Mouse (Mus musculus) hindbrain, embryonic 12.5 days (tissue): ENCODE measurements around the gene Gm49711. TPM values are rescaled to one million over a fixed set of nuclear protein-coding genes. Genes with fewer than 3 reads are reported as not detected.

Source experiments
- ATAC-seq: fragments of 200-750 bp; cut with Nextera tagmentation; 2 replicates; pipeline ENCODE4 v1.8.0; 2017; ENCODE audit warnings: moderate TSS enrichment; ENCODE audit not compliant: low FRiP score
- H3K27ac ChIP-seq: fragments of 300-500 bp; sonication (generic); 2 replicates; pipeline ENCODE4 v1.5.1; 2016; ENCODE audit warnings: mild to moderate bottlenecking
- H3K27me3 ChIP-seq: fragments of 300-500 bp; sonication (generic); 2 replicates; pipeline ENCODE4 v1.6.1; 2016; ENCODE audit warnings: mild to moderate bottlenecking
- H3K36me3 ChIP-seq: fragments of 300-500 bp; sonication (generic); 2 replicates; pipeline ENCODE4 v1.6.1; 2016; ENCODE audit warnings: mild to moderate bottlenecking
- H3K4me1 ChIP-seq: fragments of 300-500 bp; sonication (generic); 2 replicates; pipeline ENCODE4 v1.6.1; 2016
- H3K4me2 ChIP-seq: fragments of 300-500 bp; sonication (generic); replicated peaks from 2 replicates; pipeline ENCODE4 v1.6.1; 2016; ENCODE audit warnings: mild to moderate bottlenecking
- H3K4me3 ChIP-seq: fragments of 300-500 bp; sonication (generic); 2 replicates; pipeline ENCODE4 v1.5.1; 2016; ENCODE audit warnings: mild to moderate bottlenecking
- H3K9ac ChIP-seq: fragments of 300-500 bp; sonication (generic); 2 replicates; pipeline ENCODE4 v1.6.1; 2016; ENCODE audit warnings: mild to moderate bottlenecking, moderate library complexity
- H3K9me3 ChIP-seq: fragments of 300-500 bp; sonication (generic); replicated peaks from 2 replicates; pipeline ENCODE4 v1.6.1; 2016; ENCODE audit warnings: mild to moderate bottlenecking
- WGBS: fragments of 180-500 bp; shearing (Covaris S2); methylation state at CpG from one replicate; pipeline ENCODE4 v1.1.7; 2016; 5-methylcytosine and 5-hydroxymethylcytosine counted together
- polyA plus RNA-seq: library from polyadenylated mRNA; unstranded; fragments of >200 nt; fragmentation: Nextera tagmentation; extraction: Ambion mirVana; gene quantifications from 2 replicates; pipeline ENCODE4 v1.2.1, GENCODE M21; 2016

Gene Gm49711
- polyA plus RNA-seq, 1 experiment from 2014 or later = 0.26 TPM

- no peak for ATAC-seq
- H3K4me1 ChIP-seq = peaks cover 17% of the 10 kb centered on the region
- WGBS = 41% methylated on average over 6 of the region's 6 CpGs
- H3K4me3 ChIP-seq = peak overlapping the region; percentile 44
- peak overlapping the region; percentile 61 for H3K9ac ChIP-seq
- H3K4me2 ChIP-seq = peak overlapping the region; percentile 89
- H3K9me3 ChIP-seq = no peaks in the 10 kb centered on the region
- H3K36me3 ChIP-seq = no peaks in the 10 kb centered on the region
- 0 out of 2 replicates have a peak overlapping the region, but pooled peaks have one; percentile 73 for H3K27ac ChIP-seq
- no peaks in the 10 kb centered on the region for H3K27me3 ChIP-seq
Observed at GRCm38 (mm10) chr16:92159114-92159513, 101.0 kb downstream of the Gm49711 start.

- Histone ChIP-seq H3K4me2 (no peak overlapping the region), H3K9me3 (no peaks in the 10 kb centered on the region), H3K27ac (no peak overlapping the region), H3K36me3 (no peaks in the 10 kb centered on the region), H3K27me3 (no peaks in the 10 kb centered on the region), H3K4me3 (no peak overlapping the region), H3K9ac (no peak overlapping the region), H3K4me1 (peaks cover 17% of the 10 kb centered on the region)
- WGBS = 24% methylated on average over 4 of the region's 4 CpGs
- no peak for ATAC-seq
Observed at GRCm38 (mm10) chr16:92162289-92162688, 104.2 kb downstream of the Gm49711 start.

- Histone ChIP-seq H3K4me3 (no peak overlapping the region), H3K9ac (no peak overlapping the region), H3K27ac (no peak overlapping the region), H3K4me2 (no peak overlapping the region), H3K27me3 (no peaks in the 10 kb centered on the region), H3K9me3 (peaks cover 6% of the 10 kb centered on the region), H3K36me3 (no peaks in the 10 kb centered on the region), H3K4me1 (peaks cover 7% of the 10 kb centered on the region)
- ATAC-seq = no peak
- WGBS = 70% methylated on average over 4 of the region's 4 CpGs
Observed at GRCm38 (mm10) chr16:92163545-92163944, 105.4 kb downstream of the Gm49711 start.

- Histone ChIP-seq H3K4me3 (no peak overlapping the region), H3K4me2 (no peak overlapping the region), H3K36me3 (no peaks in the 10 kb centered on the region), H3K27ac (no peak overlapping the region), H3K9ac (no peak overlapping the region), H3K27me3 (no peaks in the 10 kb centered on the region), H3K9me3 (no peaks in the 10 kb centered on the region), H3K4me1 (no peaks in the 10 kb centered on the region)
- WGBS = 70% methylated on average over 1 of the region's 1 CpGs
- no peak for ATAC-seq
Observed at GRCm38 (mm10) chr16:92176052-92176451, 117.9 kb downstream of the Gm49711 start.

- WGBS = 95% methylated on average over 1 of the region's 1 CpGs
- no peaks in the 10 kb centered on the region for H3K36me3 ChIP-seq
- no peaks in the 10 kb centered on the region for H3K9me3 ChIP-seq
- H3K9ac ChIP-seq = no peak overlapping the region
- H3K4me1 ChIP-seq = no peaks in the 10 kb centered on the region
- no peak for ATAC-seq
- H3K27ac ChIP-seq = no peak overlapping the region
- H3K4me2 ChIP-seq = no peak overlapping the region
- H3K4me3 ChIP-seq = no peak overlapping the region
- no peaks in the 10 kb centered on the region for H3K27me3 ChIP-seq
Observed at GRCm38 (mm10) chr16:92177718-92178117, 119.6 kb downstream of the Gm49711 start.

GRCm38 (mm10) chr16:92179306-92179705 lies 121.2 kb downstream of the Gm49711 start:
- H3K27me3 ChIP-seq = no peaks in the 10 kb centered on the region
- H3K36me3 ChIP-seq = no peaks in the 10 kb centered on the region
- no peak overlapping the region for H3K4me3 ChIP-seq
- WGBS = 66% methylated on average over 8 of the region's 8 CpGs
- no peak overlapping the region for H3K9ac ChIP-seq
- H3K27ac ChIP-seq = no peak overlapping the region
- H3K9me3 ChIP-seq = no peaks in the 10 kb centered on the region
- H3K4me2 ChIP-seq = no peak overlapping the region
- no peak for ATAC-seq
- no peaks in the 10 kb centered on the region for H3K4me1 ChIP-seq

- Histone ChIP-seq H3K9me3 (no peaks in the 10 kb centered on the region), H3K4me3 (no peak overlapping the region), H3K9ac (no peak overlapping the region), H3K4me1 (no peaks in the 10 kb centered on the region), H3K27ac (no peak overlapping the region), H3K27me3 (no peaks in the 10 kb centered on the region), H3K4me2 (no peak overlapping the region), H3K36me3 (no peaks in the 10 kb centered on the region)
- ATAC-seq = no peak
- 51% methylated on average over 4 of the region's 4 CpGs for WGBS
Observed at GRCm38 (mm10) chr16:92183477-92183876, 125.4 kb downstream of the Gm49711 start.

- Histone ChIP-seq H3K4me1 (no peaks in the 10 kb centered on the region), H3K27ac (no peak overlapping the region), H3K27me3 (no peaks in the 10 kb centered on the region), H3K9ac (no peak overlapping the region), H3K4me2 (no peak overlapping the region), H3K36me3 (no peaks in the 10 kb centered on the region), H3K9me3 (peaks cover 7% of the 10 kb centered on the region; the same call in 1 of the 2 replicates), H3K4me3 (no peak overlapping the region)
- ATAC-seq = no peak
Observed at GRCm38 (mm10) chr16:92190603-92191002, 132.5 kb downstream of the Gm49711 start.

- peaks cover 4% of the 10 kb centered on the region; the same call in 1 of the 2 replicates for H3K4me1 ChIP-seq
- H3K36me3 ChIP-seq = no peaks in the 10 kb centered on the region
- H3K27ac ChIP-seq = no peak overlapping the region
- no peak overlapping the region for H3K4me2 ChIP-seq
- H3K9ac ChIP-seq = no peak overlapping the region
- no peak for ATAC-seq
- peaks cover 7% of the 10 kb centered on the region; the same call in 1 of the 2 replicates for H3K9me3 ChIP-seq
- 65% methylated on average over 6 of the region's 6 CpGs for WGBS
- no peak overlapping the region for H3K4me3 ChIP-seq
- no peaks in the 10 kb centered on the region for H3K27me3 ChIP-seq
Observed at GRCm38 (mm10) chr16:92195094-92195493, 137.0 kb downstream of the Gm49711 start.

- Histone ChIP-seq H3K4me3 (no peak overlapping the region), H3K4me2 (no peak overlapping the region), H3K9ac (no peak overlapping the region), H3K36me3 (no peaks in the 10 kb centered on the region), H3K9me3 (peaks cover 7% of the 10 kb centered on the region; the same call in 1 of the 2 replicates), H3K4me1 (peaks cover 4% of the 10 kb centered on the region; the same call in 1 of the 2 replicates), H3K27me3 (no peaks in the 10 kb centered on the region), H3K27ac (no peak overlapping the region)
- no peak for ATAC-seq
- 72% methylated on average over 8 of the region's 8 CpGs for WGBS
Observed at GRCm38 (mm10) chr16:92196741-92197331, 138.7 kb downstream of the Gm49711 start.

- H3K27me3 ChIP-seq = no peaks in the 10 kb centered on the region
- H3K9me3 ChIP-seq = no peaks in the 10 kb centered on the region
- peaks cover 4% of the 10 kb centered on the region; the same call in 1 of the 2 replicates for H3K4me1 ChIP-seq
- H3K27ac ChIP-seq = no peak overlapping the region
- H3K4me2 ChIP-seq = no peak overlapping the region
- ATAC-seq = peak; percentile 66
- no peaks in the 10 kb centered on the region for H3K36me3 ChIP-seq
- H3K4me3 ChIP-seq = no peak overlapping the region
- WGBS = 45% methylated on average over 7 of the region's 7 CpGs
- no peak overlapping the region for H3K9ac ChIP-seq
Observed at GRCm38 (mm10) chr16:92200615-92201014, 142.5 kb downstream of the Gm49711 start.

GRCm38 (mm10) chr16:92203599-92203998 lies 145.5 kb downstream of the Gm49711 start:
- no peaks in the 10 kb centered on the region for H3K4me1 ChIP-seq
- H3K36me3 ChIP-seq = no peaks in the 10 kb centered on the region
- no peaks in the 10 kb centered on the region for H3K27me3 ChIP-seq
- H3K4me3 ChIP-seq = no peak overlapping the region
- no peak overlapping the region for H3K27ac ChIP-seq
- H3K4me2 ChIP-seq = no peak overlapping the region
- ATAC-seq = no peak
- no peaks in the 10 kb centered on the region for H3K9me3 ChIP-seq
- 88% methylated on average over 8 of the region's 8 CpGs for WGBS
- H3K9ac ChIP-seq = no peak overlapping the region

- H3K36me3 ChIP-seq = no peaks in the 10 kb centered on the region
- no peak overlapping the region for H3K9ac ChIP-seq
- H3K9me3 ChIP-seq = no peaks in the 10 kb centered on the region
- 92% methylated on average over 5 of the region's 5 CpGs for WGBS
- ATAC-seq = no peak
- H3K4me2 ChIP-seq = no peak overlapping the region
- no peak overlapping the region for H3K27ac ChIP-seq
- no peaks in the 10 kb centered on the region for H3K27me3 ChIP-seq
- H3K4me3 ChIP-seq = no peak overlapping the region
- H3K4me1 ChIP-seq = no peaks in the 10 kb centered on the region
Observed at GRCm38 (mm10) chr16:92209291-92209781, 151.2 kb downstream of the Gm49711 start.
